Mouse (Mus musculus): ENCODE measurements around the gene Prdm10. TPM values are rescaled to one million over a fixed set of nuclear protein-coding genes. Genes with fewer than 3 reads are reported as not detected.
A peak's percentile ranks its signal among the peaks of the same experiment; 100 is the strongest.

The Prdm10 gene
- polyA plus RNA-seq, 1 experiment from 2014 or later, result 4.9 TPM

DNA sequence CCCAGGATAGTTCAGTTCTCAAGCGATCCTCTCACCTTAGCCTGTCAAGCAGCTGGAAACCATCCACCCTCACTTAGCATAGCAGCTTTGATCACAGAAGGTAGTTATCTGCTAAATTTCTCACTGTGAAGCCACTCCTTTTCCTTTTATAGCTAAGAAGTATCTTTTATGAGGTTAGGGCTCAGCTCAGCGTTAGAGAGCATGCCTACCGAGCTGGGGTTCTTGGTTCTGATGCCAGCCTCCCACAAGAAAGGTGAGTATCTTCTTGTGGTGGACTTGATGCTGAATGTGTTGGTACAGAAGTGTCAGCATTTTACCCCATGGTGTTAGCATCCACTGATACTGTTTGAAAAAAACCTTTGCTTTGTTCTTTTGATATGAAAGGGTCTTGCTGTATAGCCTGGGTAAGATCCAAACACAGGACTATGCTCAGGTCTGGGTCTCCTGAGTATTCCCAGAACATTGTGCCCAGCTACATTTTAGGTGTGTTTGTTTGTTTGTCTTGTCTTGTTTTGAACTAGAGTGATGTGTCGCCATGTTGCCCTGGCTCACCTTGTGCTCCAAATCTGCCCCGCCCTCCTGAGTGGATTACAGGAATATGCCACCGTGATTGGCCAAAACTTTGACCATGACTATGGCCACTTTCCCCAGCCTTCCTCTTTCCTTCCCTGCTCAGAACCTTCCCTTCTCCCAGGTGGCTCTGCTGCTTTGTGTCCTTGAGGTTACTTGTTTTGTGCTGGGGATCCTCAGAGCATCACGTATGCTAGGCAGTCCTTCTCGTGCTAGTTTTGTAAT lies 8.9 kb upstream of the Prdm10 start:
- Histone ChIP-seq H3K4me2 (no peak overlapping the region), H3K27me3 (no peaks in the 10 kb centered on the region), H3K4me3 (replicated peaks) (no peak overlapping the region), H3K36me3 (no peaks in the 10 kb centered on the region), H3K27ac (no peak overlapping the region), H3K4me1 (peaks cover 11% of the 10 kb centered on the region), H3K9me3 (replicated peaks) (no peaks in the 10 kb centered on the region), H3K9ac (no peak overlapping the region)
- WGBS, result 63% methylated on average over 8 of the region's 8 CpGs
- ATAC-seq (replicated peaks; ENCODE audit: low FRiP score), result no peak

DNA sequence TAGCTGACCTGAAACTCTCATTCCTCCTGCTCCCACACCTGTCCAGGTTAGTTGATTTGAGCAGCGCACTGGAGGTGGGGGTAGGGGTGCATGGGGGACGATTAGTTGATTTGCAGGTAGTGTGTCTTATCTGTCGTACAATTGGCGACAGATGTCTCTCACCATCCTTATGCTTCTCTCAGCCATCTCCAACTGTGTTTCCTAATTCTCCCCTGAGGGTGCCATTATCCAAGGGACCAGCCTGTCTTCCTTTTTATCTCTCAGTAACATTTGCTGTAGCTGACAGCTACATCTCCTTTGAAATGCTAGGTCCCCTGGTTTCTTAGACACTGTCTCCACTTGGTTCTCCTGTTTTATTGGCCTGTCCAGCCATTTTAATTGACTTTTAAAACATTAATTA lies 8.2 kb upstream of the Prdm10 start:
- Histone ChIP-seq H3K9ac (no peak overlapping the region), H3K36me3 (no peaks in the 10 kb centered on the region), H3K4me3 (replicated peaks) (no peak overlapping the region), H3K4me2 (no peak overlapping the region), H3K27ac (no peak overlapping the region), H3K4me1 (peaks cover 7% of the 10 kb centered on the region), H3K9me3 (replicated peaks) (no peaks in the 10 kb centered on the region), H3K27me3 (no peaks in the 10 kb centered on the region)
- no peak for ATAC-seq (replicated peaks; ENCODE audit: low FRiP score)
- 85% methylated on average over 4 of the region's 4 CpGs for WGBS

DNA sequence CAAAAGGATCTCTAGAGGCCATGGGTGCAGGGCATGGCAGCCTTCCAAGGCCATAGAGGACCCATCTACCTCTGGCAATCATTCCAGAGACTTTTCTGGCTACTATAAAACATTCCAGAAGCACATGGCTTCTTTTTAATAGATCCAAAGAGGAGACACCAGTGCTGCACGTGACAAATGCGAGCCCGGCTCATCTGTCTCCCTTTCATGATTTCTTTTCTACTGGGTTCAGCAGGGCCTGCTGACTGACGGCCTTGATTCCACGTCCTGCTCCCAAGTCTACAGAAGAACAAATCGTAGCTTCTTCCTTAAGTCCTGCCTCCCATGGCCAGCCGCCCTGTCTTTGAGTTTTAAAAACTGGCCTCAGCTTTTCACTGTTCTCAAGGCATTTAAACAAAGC lies 1.7 kb upstream of the Prdm10 start:
- H3K4me1 ChIP-seq, result peaks cover 28% of the 10 kb centered on the region
- no peak overlapping the region for H3K4me3 ChIP-seq (replicated peaks)
- peak overlapping the region; percentile 99 for H3K27ac ChIP-seq
- no peaks in the 10 kb centered on the region for H3K27me3 ChIP-seq
- H3K36me3 ChIP-seq, result no peaks in the 10 kb centered on the region
- H3K9ac ChIP-seq, result no peak overlapping the region
- WGBS, result 82% methylated on average over 7 of the region's 7 CpGs
- no peak overlapping the region for H3K4me2 ChIP-seq
- H3K9me3 ChIP-seq (replicated peaks), result no peaks in the 10 kb centered on the region
- ATAC-seq (replicated peaks; ENCODE audit: low FRiP score), result no peak

DNA sequence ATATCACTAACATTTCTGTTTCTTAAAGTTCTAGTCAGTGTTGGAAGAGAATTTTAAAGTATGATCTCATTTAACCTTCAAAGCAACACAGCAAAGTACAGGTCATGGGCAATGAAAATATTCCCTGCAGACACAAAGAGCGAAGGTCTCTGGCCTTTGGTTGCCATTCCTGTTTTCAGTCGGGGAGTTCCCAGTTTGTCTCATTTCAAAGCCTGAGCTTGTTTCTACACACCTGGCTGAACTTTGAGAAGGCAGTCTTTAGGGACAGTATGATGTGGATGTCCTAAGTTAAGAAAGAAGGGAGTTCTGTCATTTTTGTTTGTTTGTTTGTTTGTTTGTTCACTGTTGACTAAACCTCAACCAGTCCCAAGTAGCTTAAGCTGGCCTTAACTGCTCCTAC lies 1.0 kb upstream of the Prdm10 start:
- Histone ChIP-seq H3K4me3 (replicated peaks) (peak overlapping the region; percentile 68), H3K4me1 (peaks cover 22% of the 10 kb centered on the region), H3K36me3 (no peaks in the 10 kb centered on the region), H3K9ac (peak overlapping the region; percentile 84), H3K9me3 (replicated peaks) (no peaks in the 10 kb centered on the region), H3K27me3 (no peaks in the 10 kb centered on the region), H3K27ac (peak overlapping the region; percentile 99), H3K4me2 (peak overlapping the region; percentile 77)
- 54% methylated on average over 2 of the region's 2 CpGs for WGBS
- ATAC-seq (replicated peaks; ENCODE audit: low FRiP score), result no peak

DNA sequence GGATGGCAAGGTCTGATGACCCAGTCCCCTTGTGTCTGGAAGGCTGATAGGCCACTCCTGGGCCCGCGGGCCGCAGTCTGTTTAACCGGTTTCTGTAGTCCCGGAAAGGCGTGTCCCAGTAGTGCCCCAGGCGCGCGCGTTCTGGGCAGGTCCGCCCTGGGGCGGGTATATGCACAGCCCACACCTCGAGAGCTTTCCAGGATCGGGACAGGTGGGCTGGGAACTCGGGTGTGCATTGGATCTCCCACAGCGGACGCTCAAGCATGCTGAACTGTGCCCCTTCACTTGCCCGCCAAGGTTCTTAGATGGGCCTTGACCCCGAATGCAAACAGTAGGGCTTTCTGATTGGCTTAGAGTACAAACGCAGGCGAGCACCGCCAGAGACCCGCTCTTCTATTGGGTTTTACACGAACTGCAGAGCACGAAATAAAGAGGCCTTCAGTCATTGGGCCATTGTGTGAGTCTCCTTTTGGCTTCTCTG lies 413 bp upstream of the Prdm10 start:
- peaks cover 22% of the 10 kb centered on the region for H3K4me1 ChIP-seq
- peak overlapping the region; percentile 84 for H3K9ac ChIP-seq
- H3K4me3 ChIP-seq (replicated peaks), result peak overlapping the region; percentile 68
- H3K36me3 ChIP-seq, result no peaks in the 10 kb centered on the region
- H3K27ac ChIP-seq, result peak overlapping the region; percentile 99
- under 1% methylated on average over 25 of the region's 25 CpGs for WGBS
- H3K4me2 ChIP-seq, result peak overlapping the region; percentile 77
- H3K27me3 ChIP-seq, result no peaks in the 10 kb centered on the region
- ATAC-seq (replicated peaks; ENCODE audit: low FRiP score), result peak; percentile 83
- H3K9me3 ChIP-seq (replicated peaks), result no peaks in the 10 kb centered on the region

DNA sequence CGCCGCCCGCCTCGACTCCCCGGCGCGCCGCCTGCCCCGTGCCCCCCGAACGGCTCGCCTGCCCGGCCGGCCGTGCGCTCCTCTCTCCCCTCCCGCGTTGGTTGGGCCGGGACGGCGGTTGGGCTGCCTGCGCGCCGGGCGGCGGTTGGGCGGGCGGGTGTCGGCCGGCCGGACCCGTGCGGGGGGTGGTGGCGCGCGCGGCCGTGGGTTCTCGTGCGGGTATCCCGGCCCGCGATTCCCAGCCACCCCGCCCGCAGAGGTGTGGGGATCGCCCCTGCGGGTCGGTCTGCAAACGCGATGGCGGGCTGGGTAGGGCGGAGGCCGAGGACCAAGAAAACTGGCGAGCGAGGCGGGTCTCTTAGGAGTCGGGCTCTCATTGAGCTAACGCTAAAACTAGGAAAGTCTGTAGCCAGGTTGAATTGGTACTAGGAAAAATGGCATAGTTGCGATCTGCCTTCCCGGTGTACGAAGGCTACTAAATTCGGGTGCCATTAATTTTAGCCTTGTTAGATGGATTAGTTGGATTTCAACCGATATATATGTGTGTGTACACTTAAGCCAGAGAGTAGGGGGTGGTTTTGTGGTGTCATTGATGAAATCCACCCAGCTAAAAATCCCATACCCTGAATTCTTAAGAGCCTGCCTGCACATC lies 799 bp downstream of the Prdm10 start:
- H3K4me2 ChIP-seq, result peak overlapping the region; percentile 77
- peak overlapping the region; percentile 68 for H3K4me3 ChIP-seq (replicated peaks)
- no peaks in the 10 kb centered on the region for H3K36me3 ChIP-seq
- H3K27me3 ChIP-seq, result no peaks in the 10 kb centered on the region
- peaks cover 22% of the 10 kb centered on the region for H3K4me1 ChIP-seq
- 0% methylated on average over 38 of the region's 63 CpGs for WGBS
- H3K9ac ChIP-seq, result peak overlapping the region; percentile 84
- H3K27ac ChIP-seq, result peak overlapping the region; percentile 99
- H3K9me3 ChIP-seq (replicated peaks), result no peaks in the 10 kb centered on the region
- ATAC-seq (replicated peaks; ENCODE audit: low FRiP score), result peak; percentile 80

DNA sequence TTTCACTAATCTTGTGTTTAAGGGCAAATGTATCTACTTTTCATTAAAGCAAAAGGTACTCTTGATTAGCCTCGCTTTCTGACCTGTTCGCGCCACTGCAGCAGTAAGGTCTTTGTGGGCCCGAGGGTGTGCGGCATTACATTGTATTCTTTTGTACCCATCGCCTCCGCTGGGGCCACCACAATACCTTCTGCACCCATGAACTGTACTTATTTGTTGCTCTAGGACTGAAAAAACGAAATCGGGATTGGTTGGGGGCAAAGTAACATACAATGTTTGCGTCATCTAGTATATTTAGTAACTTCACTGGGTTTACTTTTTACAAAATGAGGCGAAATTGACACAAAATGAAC lies 1.3 kb downstream of the Prdm10 start:
- no peak for ATAC-seq (replicated peaks; ENCODE audit: low FRiP score)
- Histone ChIP-seq H3K4me1 (peaks cover 22% of the 10 kb centered on the region), H3K9me3 (replicated peaks) (no peaks in the 10 kb centered on the region), H3K27me3 (no peaks in the 10 kb centered on the region), H3K27ac (peak overlapping the region; percentile 99), H3K4me3 (replicated peaks) (peak overlapping the region; percentile 68), H3K9ac (peak overlapping the region; percentile 84), H3K4me2 (peak overlapping the region; percentile 77), H3K36me3 (no peaks in the 10 kb centered on the region)
- WGBS, result 4% methylated on average over 11 of the region's 11 CpGs

DNA sequence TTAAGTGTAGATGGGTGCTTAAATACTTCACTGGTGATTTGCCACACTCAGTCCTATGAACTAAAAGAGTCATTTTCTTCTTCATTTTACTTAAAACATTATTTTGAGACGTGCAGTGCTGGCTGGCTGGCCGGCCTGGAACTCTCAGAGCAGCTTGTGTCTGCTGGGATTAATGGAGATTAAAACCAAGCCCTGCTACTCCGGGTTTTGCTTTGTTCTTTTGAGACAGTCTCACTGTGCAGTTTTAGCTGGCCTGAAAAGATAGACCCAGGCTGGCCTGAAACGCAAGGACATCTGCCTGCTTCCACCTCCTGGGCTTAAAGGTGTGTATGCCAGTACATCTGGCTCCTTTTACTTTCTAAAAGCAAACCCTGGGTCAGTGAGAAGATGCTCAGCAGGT lies 2.2 kb downstream of the Prdm10 start:
- ATAC-seq (replicated peaks; ENCODE audit: low FRiP score), result no peak
- H3K4me3 ChIP-seq (replicated peaks), result 0 out of 2 replicates have a peak overlapping the region, but pooled peaks have one; percentile 68
- peaks cover 22% of the 10 kb centered on the region for H3K4me1 ChIP-seq
- peak overlapping the region; percentile 77; the same call in 1 of the 2 replicates for H3K4me2 ChIP-seq
- no peaks in the 10 kb centered on the region for H3K27me3 ChIP-seq
- no peak overlapping the region for H3K9ac ChIP-seq
- H3K9me3 ChIP-seq (replicated peaks), result no peaks in the 10 kb centered on the region
- H3K27ac ChIP-seq, result no peak overlapping the region
- WGBS, result 62% methylated on average over 4 of the region's 4 CpGs
- no peaks in the 10 kb centered on the region for H3K36me3 ChIP-seq

DNA sequence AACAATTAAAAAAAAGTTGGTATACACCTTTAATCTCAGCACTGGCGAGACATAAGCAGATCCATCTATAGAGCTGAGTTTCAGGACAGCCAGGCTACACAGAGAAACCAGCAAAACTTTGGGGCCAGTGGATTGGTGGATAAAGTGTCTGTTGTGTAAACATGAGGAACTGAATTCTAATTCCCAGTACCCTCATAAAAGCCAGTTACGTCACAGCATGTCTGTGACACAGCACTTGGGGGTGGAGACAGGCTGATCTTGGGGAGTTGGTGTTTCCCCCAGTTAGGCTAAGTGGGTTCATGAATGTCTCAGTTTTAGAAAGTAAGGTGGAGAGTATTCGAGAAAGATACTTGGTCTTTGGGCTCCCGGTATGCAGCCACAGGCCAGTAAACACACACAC lies 2.7 kb downstream of the Prdm10 start:
- Histone ChIP-seq H3K9me3 (replicated peaks) (no peaks in the 10 kb centered on the region), H3K27ac (no peak overlapping the region), H3K9ac (no peak overlapping the region), H3K4me2 (no peak overlapping the region), H3K4me1 (peaks cover 22% of the 10 kb centered on the region), H3K4me3 (replicated peaks) (no peak overlapping the region), H3K27me3 (no peaks in the 10 kb centered on the region), H3K36me3 (no peaks in the 10 kb centered on the region)
- 88% methylated on average over 4 of the region's 4 CpGs for WGBS
- ATAC-seq (replicated peaks; ENCODE audit: low FRiP score), result no peak

DNA sequence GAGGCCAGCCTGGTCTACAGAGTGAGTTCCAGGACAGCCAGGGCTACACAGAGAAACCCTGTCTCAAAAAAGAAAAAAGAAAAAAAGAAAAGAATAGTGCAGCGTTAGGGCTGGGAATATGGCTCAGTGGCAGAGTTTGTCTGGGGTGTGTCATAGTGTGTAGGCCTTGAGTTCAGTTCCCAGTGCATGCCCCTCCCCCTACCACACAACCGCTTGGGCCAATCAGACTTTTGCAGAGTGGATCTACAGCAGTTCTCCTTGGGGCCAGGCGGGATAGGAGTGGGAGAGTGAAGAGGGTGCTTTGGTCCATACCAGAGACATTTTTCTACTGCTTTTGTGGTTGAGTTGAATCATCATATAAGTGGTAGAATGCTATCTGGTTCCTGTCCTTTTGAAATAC lies 3.6 kb downstream of the Prdm10 start:
- peaks cover 18% of the 10 kb centered on the region for H3K4me1 ChIP-seq
- H3K36me3 ChIP-seq, result no peaks in the 10 kb centered on the region
- no peak overlapping the region for H3K27ac ChIP-seq
- 80% methylated on average over 3 of the region's 3 CpGs for WGBS
- H3K4me3 ChIP-seq (replicated peaks), result no peak overlapping the region
- ATAC-seq (replicated peaks; ENCODE audit: low FRiP score), result no peak
- H3K9ac ChIP-seq, result no peak overlapping the region
- no peaks in the 10 kb centered on the region for H3K9me3 ChIP-seq (replicated peaks)
- no peaks in the 10 kb centered on the region for H3K27me3 ChIP-seq
- no peak overlapping the region for H3K4me2 ChIP-seq

DNA sequence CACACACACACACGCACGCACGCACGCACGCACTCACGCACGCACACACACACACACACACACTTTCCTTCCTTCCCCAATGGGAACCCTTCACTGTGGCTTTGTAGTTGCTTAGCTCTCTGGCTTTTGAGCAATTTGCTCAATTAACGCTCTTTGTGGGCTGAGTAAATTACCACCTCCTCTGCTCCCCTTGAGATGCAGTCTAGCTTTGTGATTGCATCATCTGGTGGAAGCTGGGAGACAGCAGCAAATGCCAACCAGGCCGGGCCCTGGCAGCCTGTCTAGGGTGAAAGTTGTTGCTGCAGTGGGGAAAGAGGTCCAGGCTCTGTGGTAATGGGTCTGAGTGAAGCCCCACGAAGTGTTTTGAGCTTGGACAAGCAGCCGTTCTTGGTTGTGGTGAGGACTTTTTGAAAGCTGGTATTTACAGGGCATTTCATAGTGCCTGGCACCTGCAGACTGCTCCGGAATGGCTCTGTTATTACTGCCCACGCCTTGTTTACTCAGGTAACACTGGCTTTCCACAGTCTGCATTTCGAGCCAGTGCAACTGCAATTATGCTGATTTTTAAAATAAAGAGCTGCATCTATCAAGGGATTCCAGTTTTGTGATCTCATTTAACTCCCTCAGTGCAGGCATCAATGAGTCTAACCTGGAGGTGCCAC lies 10.0 kb downstream of the Prdm10 start:
- H3K4me1 ChIP-seq, result peaks cover 2% of the 10 kb centered on the region; the same call in 1 of the 2 replicates
- no peaks in the 10 kb centered on the region for H3K36me3 ChIP-seq
- no peak overlapping the region for H3K9ac ChIP-seq
- no peaks in the 10 kb centered on the region for H3K27me3 ChIP-seq
- no peak overlapping the region for H3K4me2 ChIP-seq
- no peak overlapping the region for H3K27ac ChIP-seq
- H3K4me3 ChIP-seq (replicated peaks), result no peak overlapping the region
- WGBS, result 77% methylated on average over 14 of the region's 14 CpGs
- no peaks in the 10 kb centered on the region for H3K9me3 ChIP-seq (replicated peaks)
- ATAC-seq (replicated peaks; ENCODE audit: low FRiP score), result no peak

DNA sequence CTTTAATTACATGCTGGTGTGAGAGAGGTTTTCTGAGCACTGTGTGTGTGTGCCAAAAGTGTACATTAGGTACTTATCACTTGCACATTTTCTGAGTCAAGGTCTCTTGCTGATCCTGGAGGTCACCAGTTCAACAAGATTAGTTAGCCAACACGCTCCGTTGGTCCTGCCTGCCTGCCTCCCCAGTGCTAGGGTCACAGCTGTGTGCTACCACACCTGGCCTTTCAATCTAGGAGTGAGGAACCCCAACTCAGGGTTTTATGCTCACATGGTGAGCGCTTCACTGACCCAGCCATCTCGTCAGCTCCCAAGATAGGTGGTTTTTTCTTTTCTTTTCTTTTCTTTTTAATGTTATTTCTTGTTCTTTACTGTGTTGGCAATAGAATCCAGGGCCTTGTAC lies 11.6 kb downstream of the Prdm10 start:
- no peaks in the 10 kb centered on the region for H3K9me3 ChIP-seq (replicated peaks)
- H3K4me3 ChIP-seq (replicated peaks), result no peak overlapping the region
- H3K27me3 ChIP-seq, result no peaks in the 10 kb centered on the region
- peaks cover 2% of the 10 kb centered on the region; the same call in 1 of the 2 replicates for H3K4me1 ChIP-seq
- H3K9ac ChIP-seq, result no peak overlapping the region
- no peaks in the 10 kb centered on the region for H3K36me3 ChIP-seq
- ATAC-seq (replicated peaks; ENCODE audit: low FRiP score), result no peak
- H3K27ac ChIP-seq, result no peak overlapping the region
- 54% methylated on average over 4 of the region's 4 CpGs for WGBS
- H3K4me2 ChIP-seq, result no peak overlapping the region
